25 mouse cellular contexts compared by ENCODE assay signal in genomic region chr3:51875629-51876028, GRCm38 (mm10).
DNase-seq lines count a peak whose midpoint lies in the region; ATAC-seq lines count a peak whose summit lies in the region.
"Had no signal": no experiment of that assay in that cellular context is flagged by ENCODE, and none has a peak within 500 bp of the region (broad histone marks: within the 10 kb centered on the region; RNA-seq: fewer than 3 reads in every experiment).

No protein-coding gene starts in this region.

- no peaks in the 10 kb centered on the region for H3K9me3 ChIP-seq in hindbrain, embryonic 13.5 days
- no peaks in the 10 kb centered on the region for H3K9me3 ChIP-seq in hindbrain, embryonic 11.5 days (ENCODE audit: control insufficient read depth, low read length)
- no peaks in the 10 kb centered on the region for H3K9me3 ChIP-seq in neural tube, embryonic 13.5 days
- H3K9me3 ChIP-seq in neural tube, embryonic 14.5 days (ENCODE audit: control insufficient read depth, low read length), result no peaks in the 10 kb centered on the region
- H3K9me3 ChIP-seq: embryonic facial prominence, embryonic 12.5 days; embryonic facial prominence, embryonic 15.5 days; heart, embryonic 12.5 days; heart, embryonic 15.5 days; intestine, embryonic 15.5 days had no signal

- no peaks in the 10 kb centered on the region for H3K36me3 ChIP-seq in hindbrain, embryonic 13.5 days
- no peaks in the 10 kb centered on the region for H3K36me3 ChIP-seq in hindbrain, embryonic 11.5 days (ENCODE audit: control insufficient read depth, insufficient read depth, low read length)
- no peaks in the 10 kb centered on the region for H3K36me3 ChIP-seq in neural tube, embryonic 13.5 days
- no peaks in the 10 kb centered on the region for H3K36me3 ChIP-seq in neural tube, embryonic 14.5 days (ENCODE audit: control insufficient read depth, insufficient read depth, low read length)
- H3K36me3 ChIP-seq: embryonic facial prominence, embryonic 12.5 days; embryonic facial prominence, embryonic 15.5 days; heart, embryonic 12.5 days; heart, embryonic 15.5 days; intestine, embryonic 15.5 days had no signal

- H3K4me2 ChIP-seq in hindbrain, embryonic 13.5 days, result no peak overlapping the region
- no peak overlapping the region for H3K4me2 ChIP-seq in hindbrain, embryonic 11.5 days (replicated peaks; ENCODE audit: low read depth, low read length)
- no peak overlapping the region for H3K4me2 ChIP-seq in neural tube, embryonic 13.5 days
- no peak overlapping the region for H3K4me2 ChIP-seq in neural tube, embryonic 14.5 days (ENCODE audit: low read depth, low read length)
- H3K4me2 ChIP-seq: embryonic facial prominence, embryonic 12.5 days; embryonic facial prominence, embryonic 15.5 days; heart, embryonic 12.5 days; heart, embryonic 15.5 days; intestine, embryonic 15.5 days had no signal

- H3K9ac ChIP-seq in hindbrain, embryonic 13.5 days, result no peak overlapping the region
- H3K9ac ChIP-seq in hindbrain, embryonic 11.5 days (ENCODE audit: low read depth, low read length), result no peak overlapping the region
- H3K9ac ChIP-seq in neural tube, embryonic 13.5 days, result no peak overlapping the region
- no peak overlapping the region for H3K9ac ChIP-seq in neural tube, embryonic 14.5 days (replicated peaks; ENCODE audit: low read depth, low read length)
- H3K9ac ChIP-seq: embryonic facial prominence, embryonic 12.5 days; embryonic facial prominence, embryonic 15.5 days; heart, embryonic 12.5 days; heart, embryonic 15.5 days; intestine, embryonic 15.5 days had no signal

- 94% methylated on average over 4 of the region's 4 CpGs for WGBS in hindbrain, embryonic 13.5 days
- WGBS in hindbrain, embryonic 11.5 days, result 90% methylated on average over 4 of the region's 4 CpGs
- WGBS in neural tube, embryonic 13.5 days, result 95% methylated on average over 4 of the region's 4 CpGs
- 91% methylated on average over 4 of the region's 4 CpGs for WGBS in neural tube, embryonic 14.5 days

- H3K4me1 ChIP-seq in hindbrain, embryonic 13.5 days (replicated peaks), result peaks cover 59% of the 10 kb centered on the region
- peaks cover 2% of the 10 kb centered on the region; the same call in 1 of the 2 replicates for H3K4me1 ChIP-seq in hindbrain, embryonic 11.5 days (replicated peaks; ENCODE audit: control insufficient read depth, insufficient read depth, low read length)
- H3K4me1 ChIP-seq in neural tube, embryonic 13.5 days (replicated peaks), result peaks cover 73% of the 10 kb centered on the region
- H3K4me1 ChIP-seq in neural tube, embryonic 14.5 days (ENCODE audit: control insufficient read depth, insufficient read depth, low read length), result peaks cover 37% of the 10 kb centered on the region; the same call in 1 of the 2 replicates

- no peak for DNase-seq in hindbrain, embryonic 11.5 days (ENCODE audit: low spot score)
- no peak for DNase-seq in neural tube, embryonic 10.5 days (ENCODE audit: extremely low spot score, low spot score)
- DNase-seq in adrenal gland, adult 2 months, result no peak
- no peak for DNase-seq in spleen, postnatal 10 days (ENCODE audit: low spot score in 2 of 2)
- DNase-seq: adrenal gland, postnatal 14 days; B cell, adult 2 months; cerebellum, adult 11 months; cerebellum, adult 2 months; cerebellum, adult 9-11 months; gastrocnemius, postnatal 10 days; gastrocnemius, postnatal 36 days; heart, adult 2 months; heart, postnatal 10 days; heart, postnatal 36 days; kidney, adult 11 months had no signal

- ATAC-seq in hindbrain, embryonic 13.5 days (ENCODE audit: low FRiP score), result no peak
- ATAC-seq in hindbrain, embryonic 11.5 days (ENCODE audit: low FRiP score), result no peak
- no peak for ATAC-seq in neural tube, embryonic 13.5 days (ENCODE audit: low read depth)
- ATAC-seq in neural tube, embryonic 14.5 days (ENCODE audit: low read depth), result no peak
- ATAC-seq: hindbrain, embryonic 16.5 days; intestine, embryonic 15.5 days; Patski had no signal

- peak overlapping the region; percentile 79 for H3K27ac ChIP-seq in hindbrain, embryonic 13.5 days
- no peak overlapping the region for H3K27ac ChIP-seq in hindbrain, embryonic 11.5 days (ENCODE audit: low read depth, low read length)
- peak overlapping the region; percentile 61 for H3K27ac ChIP-seq in neural tube, embryonic 13.5 days (replicated peaks)
- H3K27ac ChIP-seq in neural tube, embryonic 14.5 days (ENCODE audit: low read depth, low read length), result peak overlapping the region; percentile 39
- H3K27ac ChIP-seq: embryonic facial prominence, embryonic 12.5 days; embryonic facial prominence, embryonic 15.5 days; heart, adult 2 months; heart, embryonic 15.5 days; intestine, embryonic 15.5 days had no signal

- H3K27me3 ChIP-seq in hindbrain, embryonic 13.5 days, result no peaks in the 10 kb centered on the region
- H3K27me3 ChIP-seq in hindbrain, embryonic 11.5 days (ENCODE audit: control insufficient read depth, insufficient read depth, low read length), result no peaks in the 10 kb centered on the region
- H3K27me3 ChIP-seq in neural tube, embryonic 13.5 days, result no peaks in the 10 kb centered on the region
- no peaks in the 10 kb centered on the region for H3K27me3 ChIP-seq in neural tube, embryonic 14.5 days (ENCODE audit: control insufficient read depth, insufficient read depth, low read length)
- H3K27me3 ChIP-seq: embryonic facial prominence, embryonic 12.5 days; embryonic facial prominence, embryonic 15.5 days; heart, embryonic 12.5 days; intestine, embryonic 15.5 days; Patski had no signal

- no peak overlapping the region for H3K4me3 ChIP-seq in hindbrain, embryonic 13.5 days
- no peak overlapping the region for H3K4me3 ChIP-seq in hindbrain, embryonic 11.5 days (ENCODE audit: low read depth, low read length)
- H3K4me3 ChIP-seq in neural tube, embryonic 13.5 days, result no peak overlapping the region
- no peak overlapping the region for H3K4me3 ChIP-seq in neural tube, embryonic 14.5 days (ENCODE audit: low read depth, low read length)
- H3K4me3 ChIP-seq: embryonic facial prominence, embryonic 12.5 days; embryonic facial prominence, embryonic 15.5 days; heart, adult 2 months; heart, embryonic 12.5 days; heart, embryonic 15.5 days; intestine, embryonic 15.5 days had no signal
